Mouse (Mus musculus) CH12.LX (cell line): Measurements from ENCODE around the gene Psmb11. TPM values are rescaled to one million over a fixed set of nuclear protein-coding genes. Genes with fewer than 3 reads are reported as not detected.

Experiments used
- DNase-seq: peaks from one replicate; pipeline ENCODE4 v3.0.0-alpha.2; 2013; ENCODE audit errors: extremely low read depth
- H3K27ac ChIP-seq: 2 replicates; pipeline ENCODE4 v1.5.1; 2012; ENCODE audit warnings: low read depth, mild to moderate bottlenecking, control low read depth, moderate library complexity; ENCODE audit not compliant: insufficient read depth
- H3K27me3 ChIP-seq: replicated peaks from 2 replicates; pipeline ENCODE3; 2012; ENCODE audit warnings: inconsistent platforms
- H3K36me3 ChIP-seq, 2 experiments: replicated peaks in 1 of 2; 2 replicates each; pipeline versions ENCODE3 to v1.6.1; 2012; ENCODE audit warnings: inconsistent platforms in 1 of 2, low read length in 1 of 2, mild to moderate bottlenecking in 1 of 2, mixed read lengths in 1 of 2, moderate library complexity in 1 of 2; ENCODE audit not compliant: control insufficient read depth in 1 of 2, insufficient read depth in 1 of 2
- H3K4me1 ChIP-seq, 2 experiments: 2 replicates each; pipeline ENCODE4 v1.6.1; 2012; ENCODE audit warnings: inconsistent platforms in 1 of 2, moderate library complexity in 1 of 2; ENCODE audit not compliant: insufficient read depth in 2 of 2, control insufficient read depth in 1 of 2
- H3K4me2 ChIP-seq: 2 replicates; pipeline ENCODE4 v1.6.1; 2012; ENCODE audit warnings: low read depth, mild to moderate bottlenecking, control low read depth; ENCODE audit not compliant: poor library complexity, insufficient read depth, severe bottlenecking
- H3K4me3 ChIP-seq, 3 experiments: fragments of 150-350 bp in 1 of 3; sonication (generic) in 1 of 3; replicated peaks in 1 of 3; 2 replicates each; pipeline versions ENCODE3 to v1.5.1; 2011 to 2012; ENCODE audit warnings: low read depth in 2 of 3, low read length in 2 of 3, mild to moderate bottlenecking in 2 of 3, moderate library complexity in 2 of 3, control low read depth in 1 of 3, improper control_type of control experiment in 1 of 3, inconsistent platforms in 1 of 3, mixed read lengths in 1 of 3; ENCODE audit not compliant: poor library complexity in 1 of 3
- H3K79me2 ChIP-seq: replicated peaks from 2 replicates; pipeline ENCODE4 v1.6.1; 2012; ENCODE audit warnings: mild to moderate bottlenecking, moderate library complexity; ENCODE audit not compliant: control insufficient read depth, poor library complexity, insufficient read depth, severe bottlenecking; ENCODE audit errors: extremely low read depth
- H3K9ac ChIP-seq: 2 replicates; pipeline ENCODE4 v1.6.1; 2012; ENCODE audit warnings: low read depth, mild to moderate bottlenecking, control low read depth, moderate library complexity; ENCODE audit not compliant: insufficient read depth
- H3K9me3 ChIP-seq: replicated peaks from 2 replicates; pipeline ENCODE3; 2012; ENCODE audit warnings: low read length, inconsistent platforms, mixed read lengths
- CHD2 ChIP-seq: IDR thresholded peaks from 2 replicates; pipeline ENCODE4 v1.6.1; 2011; ENCODE audit warnings: low read length, improper control_type of control experiment
- E2F4 ChIP-seq: IDR thresholded peaks from 2 replicates; pipeline ENCODE4 v1.6.1; 2011; ENCODE audit warnings: low read depth, low read length, improper control_type of control experiment; ENCODE audit not compliant: insufficient replicate concordance
- ELF1 ChIP-seq: IDR thresholded peaks from 2 replicates; pipeline ENCODE4 v1.6.1; 2014; ENCODE audit warnings: low read depth, mild to moderate bottlenecking, inconsistent platforms, low read length, improper control_type of control experiment
- HCFC1 ChIP-seq: IDR thresholded peaks from 2 replicates; pipeline ENCODE4 v1.6.1; 2012; ENCODE audit warnings: low read depth, mild to moderate bottlenecking, inconsistent platforms, low read length, improper control_type of control experiment
- IRF4 ChIP-seq: IDR thresholded peaks from 2 replicates; pipeline ENCODE4 v1.6.1; 2014; ENCODE audit warnings: low read depth, mild to moderate bottlenecking, inconsistent platforms, low read length, improper control_type of control experiment
- JUND ChIP-seq: conservative IDR thresholded peaks from 2 replicates; pipeline ENCODE4 v1.6.1; 2011; ENCODE audit warnings: low read depth, low read length, improper control_type of control experiment
- KAT2A ChIP-seq: IDR thresholded peaks from 2 replicates; pipeline ENCODE4 v1.6.1; 2012; ENCODE audit warnings: low read length, improper control_type of control experiment, inconsistent platforms; ENCODE audit not compliant: insufficient replicate concordance
- MYC ChIP-seq: IDR thresholded peaks from 2 replicates; pipeline ENCODE4 v1.6.1; 2011; ENCODE audit warnings: low read depth, mild to moderate bottlenecking, improper control_type of control experiment, low read length
- NRF1 ChIP-seq: IDR thresholded peaks from 2 replicates; pipeline ENCODE4 v1.6.1; 2014; ENCODE audit warnings: low read depth, mild to moderate bottlenecking, inconsistent platforms, low read length, improper control_type of control experiment, moderate library complexity
- PAX5 ChIP-seq: IDR thresholded peaks from 2 replicates; pipeline ENCODE4 v1.6.1; 2012; ENCODE audit warnings: low read length, inconsistent platforms, mixed read lengths
- RCOR1 ChIP-seq: conservative IDR thresholded peaks from 2 replicates; pipeline ENCODE4 v1.6.1; 2012; ENCODE audit warnings: low read depth, mild to moderate bottlenecking, inconsistent platforms, low read length, improper control_type of control experiment
- SMC3 ChIP-seq: IDR thresholded peaks from 2 replicates; pipeline ENCODE4 v1.6.1; 2011; ENCODE audit warnings: low read depth, low read length, improper control_type of control experiment
- TBP ChIP-seq: conservative IDR thresholded peaks from 2 replicates; pipeline ENCODE4 v1.6.1; 2011; ENCODE audit warnings: low read depth, low read length, improper control_type of control experiment
- USF1 ChIP-seq: IDR thresholded peaks from 2 replicates; pipeline ENCODE4 v1.6.1; 2014; ENCODE audit warnings: low read depth, mild to moderate bottlenecking, inconsistent platforms, low read length, improper control_type of control experiment
- USF2 ChIP-seq: conservative IDR thresholded peaks from 2 replicates; pipeline ENCODE4 v1.6.1; 2011; ENCODE audit warnings: low read depth, low read length, improper control_type of control experiment
- ZC3H11A ChIP-seq: IDR thresholded peaks from 2 replicates; pipeline ENCODE4 v1.6.1; 2012; ENCODE audit warnings: low read depth, mild to moderate bottlenecking, inconsistent platforms, low read length, improper control_type of control experiment
- ZMIZ1 ChIP-seq: IDR thresholded peaks from 2 replicates; pipeline ENCODE4 v1.6.1; 2012; ENCODE audit warnings: low read depth, mild to moderate bottlenecking, inconsistent platforms, low read length, improper control_type of control experiment
- ZNF384 ChIP-seq: IDR thresholded peaks from 2 replicates; pipeline ENCODE4 v1.6.1; 2012; ENCODE audit warnings: low read depth, low read length, improper control_type of control experiment, inconsistent platforms
- dilution Hi-C: fragments of 300-500 bp; cut with MboI; formaldehyde crosslinking; loops from 2 replicates; pipeline ENCODE4 v1.14.3; 2020; ENCODE audit warnings: low sequenced_read_pairs; ENCODE audit not compliant: extremely low pct_unique_long_range_greater_than_20kb, extremely low pct_ligation_motif_present
- in situ Hi-C: fragments of 300-500 bp; cut with MboI; formaldehyde crosslinking; loops from 3 replicates; pipeline ENCODE4 v1.14.3; 2019; ENCODE audit warnings: low sequenced_read_pairs, low pct_ligation_motif_present, low pct_unique_long_range_greater_than_20kb, mixed read lengths
- polyA plus RNA-seq: library from polyadenylated mRNA; unstranded; fragments of >175 nt; gene quantifications from 2 replicates; pipeline ENCODE4 v1.2.1, GENCODE M21; 2012; ENCODE audit warnings: low read depth; ENCODE audit not compliant: insufficient read length
- total RNA-seq, 2 experiments: library from RNA; depleted of rRNA; stranded (reverse); fragments of 300-350 nt in 1 of 2; fragments of >200 nt in 1 of 2; gene quantifications; 2 replicates each; pipeline ENCODE4 v1.2.3; 2012 to 2014

Gene Psmb11
- total and polyA plus RNA-seq, 3 experiments = not detected

DNA sequence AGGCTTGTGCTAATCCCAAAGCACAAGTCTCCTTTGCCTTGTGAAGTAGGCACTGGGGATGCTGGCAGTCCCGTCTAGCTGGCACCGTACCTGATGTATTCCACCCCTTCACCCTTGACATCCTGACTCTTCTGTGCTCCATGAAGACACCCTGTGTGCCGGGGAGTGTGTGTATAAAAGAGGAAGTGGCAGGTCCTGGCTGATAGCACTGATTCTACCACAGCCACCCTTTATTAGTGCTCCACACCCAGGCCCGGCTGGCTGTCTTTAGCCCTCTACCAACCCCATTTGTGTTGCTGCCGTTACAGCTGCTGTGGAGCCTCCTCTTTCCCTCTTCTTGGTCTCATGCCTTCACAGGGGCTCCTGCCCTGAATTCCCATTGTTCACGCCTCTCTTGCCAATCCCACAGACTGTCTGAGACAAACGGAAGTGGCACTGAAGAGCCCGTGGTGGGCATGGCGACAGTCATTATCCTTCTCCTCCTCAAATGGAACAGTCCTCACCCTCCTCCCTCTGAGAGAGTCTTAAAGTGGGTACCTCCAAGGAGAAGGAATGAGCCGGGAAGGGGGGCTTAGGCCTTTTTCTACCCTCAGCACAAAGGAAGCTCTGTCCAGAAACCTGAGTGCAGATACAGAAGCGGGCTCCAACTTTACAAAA lies 9.5 kb downstream of the Psmb11 start:
- in situ Hi-C loops (loop anchor here (10.0 to 25.0 kb wide), 2 partner anchors 56 to 568 kb away; partner anchors contain the start of gene Ajuba), dilution Hi-C loops (no loop called here)
- Histone ChIP-seq H3K9me3 (no peaks in the 10 kb centered on the region), H3K27ac (no peak overlapping the region), H3K4me1 (no peaks in the 10 kb centered on the region), H3K27me3 (no peaks in the 10 kb centered on the region), H3K36me3 (peaks cover 41 to 72% of the 10 kb centered on the region in 2 experiments), H3K4me3 (no peak overlapping the region), H3K79me2 (no peaks in the 10 kb centered on the region), H3K9ac (no peak overlapping the region), H3K4me2 (no peak overlapping the region)
- TF ChIP-seq JUND (no peak), ZC3H11A (no peak), USF1 (no peak), RCOR1 (no peak)
- DNase-seq = no peak

DNA sequence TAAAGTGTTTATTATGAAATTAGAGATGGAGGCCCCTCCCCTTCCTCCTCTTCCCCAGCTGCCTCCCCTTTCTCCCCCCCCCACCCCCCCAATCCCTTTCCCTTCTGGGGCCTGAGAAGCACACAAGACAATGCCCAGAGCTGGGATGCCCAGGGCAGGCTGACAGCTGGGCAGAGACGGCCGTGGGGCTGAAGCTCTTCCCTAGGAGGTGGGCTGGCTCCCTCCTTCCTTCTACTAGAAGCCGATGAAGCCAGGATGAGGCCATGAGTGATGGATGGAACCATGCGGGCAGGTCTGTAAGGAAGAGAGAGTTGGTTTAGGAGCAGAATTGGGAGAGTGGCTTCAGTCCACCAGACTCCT lies 10.0 kb downstream of the Psmb11 start:
- no peak overlapping the region for H3K27ac ChIP-seq
- H3K9ac ChIP-seq = no peak overlapping the region
- no peak for DNase-seq
- in situ Hi-C loops (loop anchor here (10.0 to 25.0 kb wide), 2 partner anchors 56 to 569 kb away; partner anchors contain the start of gene Ajuba), dilution Hi-C loops (no loop called here)
- no peaks in the 10 kb centered on the region for H3K9me3 ChIP-seq
- no peak for TF ChIP-seq MYC
- no peaks in the 10 kb centered on the region for H3K4me1 ChIP-seq
- peaks cover 46 to 77% of the 10 kb centered on the region in 2 experiments for H3K36me3 ChIP-seq
- H3K4me2 ChIP-seq = no peak overlapping the region
- H3K79me2 ChIP-seq = no peaks in the 10 kb centered on the region
- H3K4me3 ChIP-seq = no peak overlapping the region
- H3K27me3 ChIP-seq = no peaks in the 10 kb centered on the region

DNA sequence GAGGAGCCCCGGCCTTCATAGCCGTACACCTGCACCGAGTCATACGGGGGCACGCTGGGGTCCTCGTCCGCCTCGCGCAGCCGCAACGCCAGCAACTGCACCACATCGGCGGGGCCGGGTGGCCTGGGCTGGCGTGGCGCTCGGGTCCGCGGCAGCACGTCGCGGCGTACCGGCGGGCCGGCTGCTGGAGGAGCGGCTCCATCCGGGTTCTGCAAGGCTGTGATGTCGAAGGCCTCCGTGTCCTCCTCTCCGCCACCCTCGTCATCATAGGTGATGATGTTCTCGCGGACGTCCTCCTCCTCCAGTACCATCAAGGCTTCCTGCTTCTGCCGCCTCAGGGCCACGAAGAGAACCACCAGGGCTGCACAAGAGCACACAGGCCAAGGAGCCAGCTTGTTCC lies 11.0 kb downstream of the Psmb11 start:
- H3K9ac ChIP-seq = no peak overlapping the region
- no peaks in the 10 kb centered on the region for H3K27me3 ChIP-seq
- TF ChIP-seq KAT2A (no peak), USF2 (no peak), HCFC1 (no peak), SMC3 (no peak), MYC (no peak), TBP (no peak), PAX5 (no peak), NRF1 (no peak), CHD2 (no peak), E2F4 (no peak), IRF4 (no peak), ZC3H11A (no peak), ZNF384 (no peak), ELF1 (no peak), ZMIZ1 (no peak)
- TF ChIP-seq, all 38 proteins: peak for 0
- Histone ChIP-seq H3K9me3 (no peaks in the 10 kb centered on the region), H3K79me2 (no peaks in the 10 kb centered on the region), H3K4me3 (no peak overlapping the region), H3K27ac (no peak overlapping the region), H3K4me1 (no peaks in the 10 kb centered on the region), H3K36me3 (peaks cover 55 to 88% of the 10 kb centered on the region in 2 experiments), H3K4me2 (no peak overlapping the region)
- dilution Hi-C loops (no loop called here), in situ Hi-C loops (loop anchor here (10.0 to 25.0 kb wide), 2 partner anchors 57 to 570 kb away; partner anchors contain the start of gene Ajuba)
- DNase-seq = no peak
